Mouse (Mus musculus): Measurements from ENCODE around the gene Olfr339. TPM values are rescaled to one million over a fixed set of nuclear protein-coding genes. Genes with fewer than 3 reads are reported as not detected.
"Not testable (repeated sequence)": the region's sequence is repeated elsewhere in the genome, so short reads cannot be mapped to it uniquely, and the experiment has no call there.

Gene Olfr339
- not detected for total RNA-seq (2021)

- DNase-seq (ENCODE audit: extremely low spot score in 1 of 2, low spot score in 1 of 2), result no peak
These were observed at the start of gene Olfr339 for GRCm38 (mm10) chr2:36418647-36419046. Olfr339 (plus strand) TSS chr2:36418947.

DNA sequence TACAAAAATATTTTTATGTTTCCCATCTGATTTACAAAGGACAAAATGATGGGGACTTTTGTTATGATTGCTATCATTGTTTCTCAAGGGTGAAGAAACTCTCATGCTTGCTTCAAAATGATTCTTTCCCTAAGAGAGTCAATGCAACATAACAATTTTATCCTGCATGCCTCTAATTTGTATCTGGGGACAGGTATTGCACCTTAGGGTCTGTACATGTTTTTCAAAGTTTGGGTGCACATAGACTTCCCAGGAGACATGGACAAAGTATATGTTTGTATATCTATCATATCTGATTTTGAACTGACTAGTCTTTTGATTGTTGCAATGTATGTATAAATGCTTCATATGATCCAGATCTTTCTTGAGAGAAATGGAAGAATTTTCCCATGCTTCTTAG is 45.5 kb upstream of the Olfr339 start, which contains the start of gene Olfr338:
Gene Olfr338 (plus strand): TSS at position 301 of the 400 bp plus-strand sequence.
- no peak for DNase-seq (ENCODE audit: extremely low spot score in 1 of 2, low spot score in 1 of 2)

DNA sequence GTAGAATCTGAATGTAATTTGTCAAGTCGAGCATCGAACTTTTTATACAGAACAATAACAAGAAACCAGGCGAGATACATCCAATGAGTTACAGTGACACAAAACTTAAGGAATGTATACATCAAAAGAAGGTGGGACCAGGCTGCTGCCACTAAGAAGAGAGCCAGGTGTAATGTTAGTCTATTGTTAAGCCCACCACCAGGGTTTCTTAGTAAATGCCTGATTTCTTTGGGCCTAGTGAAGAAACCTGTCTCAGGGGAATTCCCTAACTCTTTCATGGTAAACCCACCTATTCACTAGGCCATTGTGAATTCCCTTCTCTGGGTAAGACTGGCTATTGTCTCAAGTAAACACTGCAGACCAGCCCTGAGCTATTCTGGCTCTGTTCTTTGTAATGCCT is 3.6 kb upstream of the Olfr339 start:
- not testable (repeated sequence) for DNase-seq (ENCODE audit: extremely low spot score in 1 of 2, low spot score in 1 of 2)

DNA sequence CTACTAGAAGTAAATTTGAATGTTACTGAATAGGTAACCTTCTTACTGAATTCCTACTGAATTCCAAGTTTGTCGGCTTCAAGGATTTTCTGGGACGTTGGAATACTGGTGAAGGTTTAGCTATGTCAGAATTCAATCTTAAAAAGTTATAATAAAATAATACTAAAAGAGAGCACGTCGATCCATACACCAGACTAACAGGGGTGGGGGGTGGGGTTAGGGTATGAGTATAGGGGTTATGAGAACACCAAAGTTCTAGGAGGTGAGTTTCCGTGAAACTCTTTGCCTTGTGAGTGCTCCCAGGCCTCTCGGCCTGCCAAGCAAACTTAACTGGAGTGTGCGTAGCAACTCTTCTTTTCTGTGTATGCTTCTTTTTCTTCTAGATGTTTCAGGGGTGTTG is 3.2 kb upstream of the Olfr339 start:
- DNase-seq (ENCODE audit: extremely low spot score in 1 of 2, low spot score in 1 of 2), result not testable (repeated sequence)

DNA sequence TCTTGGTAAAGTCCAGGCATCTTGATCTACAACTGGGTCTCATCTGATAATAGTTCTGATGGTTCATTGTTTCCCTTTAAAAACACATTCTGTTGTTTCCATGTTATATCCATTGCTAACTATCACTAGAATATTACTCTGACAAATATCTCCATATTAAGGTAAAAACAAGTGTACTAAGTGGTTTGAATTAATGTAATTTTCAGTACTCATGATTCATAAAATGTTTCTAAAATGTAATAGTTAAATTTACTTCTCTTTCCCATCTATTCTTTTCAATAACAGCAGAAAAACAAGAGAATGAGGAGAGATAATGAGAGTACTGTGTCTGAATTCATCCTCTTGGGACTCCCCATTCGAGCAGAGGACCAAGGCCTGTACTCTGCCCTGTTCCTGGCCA is 33.5 kb downstream of the Olfr339 start, which contains the start of gene Olfr340:
Gene Olfr340 (plus strand): TSS at position 301 of the 400 bp plus-strand sequence.
- no peak for DNase-seq (ENCODE audit: extremely low spot score in 1 of 2, low spot score in 1 of 2)

DNA sequence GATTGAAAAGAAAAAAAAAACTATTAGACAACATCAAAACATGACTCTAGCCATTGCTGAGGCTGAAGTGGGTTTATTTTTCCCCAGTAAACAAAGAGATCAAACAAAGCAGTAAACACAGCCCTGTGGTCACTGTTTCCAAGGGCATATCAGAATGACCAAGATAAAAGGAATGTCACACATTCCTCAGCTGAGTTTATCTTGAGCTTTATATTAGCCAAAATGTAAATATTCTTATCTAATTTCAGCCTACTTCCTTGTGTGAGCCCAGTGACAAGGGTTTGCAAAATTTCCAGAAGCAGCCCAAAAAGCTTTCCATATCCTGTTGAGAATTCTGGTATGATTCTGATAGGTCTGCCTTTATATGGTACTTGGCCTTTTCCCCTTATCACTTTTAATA is 54.9 kb downstream of the Olfr339 start:
- DNase-seq (ENCODE audit: extremely low spot score in 1 of 2, low spot score in 1 of 2), result no peak

Other genes with a start within 250 kb of the Olfr339 start
- gene Ptgs1, start 188.5 kb upstream of the Olfr339 start, total RNA-seq (2021), result 10 to 100 TPM; 16.3 to 17.0 TPM
- gene Olfr338, start 45.4 kb upstream of the Olfr339 start, total RNA-seq (2021), result not detected
- not detected for gene Olfr340, start 33.6 kb downstream of the Olfr339 start, total RNA-seq (2021)
- gene Olfr341, start 63.5 kb downstream of the Olfr339 start, total RNA-seq (2021), result not detected
- gene Olfr342, start 106.1 kb downstream of the Olfr339 start, total RNA-seq (2021), result not detected
- gene Olfr344, start 147.7 kb downstream of the Olfr339 start, total RNA-seq (2021), result not detected
- not detected for gene Olfr345, start 221.1 kb downstream of the Olfr339 start, total RNA-seq (2021)

Measured in layer of hippocampus, postnatal 25 days (tissue).